Mouse (Mus musculus) forebrain, embryonic 13.5 days (tissue): ENCODE results near the gene Ube2s. TPM values are rescaled to one million over a fixed set of nuclear protein-coding genes. Genes with fewer than 3 reads are reported as not detected.
"Not testable (repeated sequence)": the region's sequence is repeated elsewhere in the genome, so short reads cannot be mapped to it uniquely, and the experiment has no call there.

Experiments
- ATAC-seq: fragments of 200-750 bp; cut with Nextera tagmentation; 2 replicates; pipeline ENCODE4 v1.8.0; 2017
- H3K27ac ChIP-seq: fragments of 300-500 bp; sonication (generic); 2 replicates; pipeline ENCODE4 v1.5.1; 2015; ENCODE audit warnings: inconsistent platforms, mild to moderate bottlenecking, moderate library complexity
- H3K27me3 ChIP-seq: fragments of 300-500 bp; sonication (generic); 2 replicates; pipeline ENCODE4 v1.6.1; 2015; ENCODE audit warnings: mild to moderate bottlenecking, inconsistent platforms
- H3K36me3 ChIP-seq: fragments of 300-500 bp; sonication (generic); 2 replicates; pipeline ENCODE4 v1.6.1; 2015; ENCODE audit warnings: mild to moderate bottlenecking, inconsistent platforms; ENCODE audit not compliant: poor library complexity, severe bottlenecking
- H3K4me1 ChIP-seq: fragments of 300-500 bp; sonication (generic); 2 replicates; pipeline ENCODE4 v1.6.1; 2015; ENCODE audit warnings: inconsistent platforms
- H3K4me2 ChIP-seq: fragments of 300-500 bp; sonication (generic); 2 replicates; pipeline ENCODE4 v1.6.1; 2015; ENCODE audit warnings: inconsistent platforms, mild to moderate bottlenecking, moderate library complexity
- H3K4me3 ChIP-seq: fragments of 300-500 bp; sonication (generic); 2 replicates; pipeline ENCODE4 v1.5.1; 2015; ENCODE audit warnings: mild to moderate bottlenecking, inconsistent platforms
- H3K9ac ChIP-seq: fragments of 300-500 bp; sonication (generic); 2 replicates; pipeline ENCODE4 v1.6.1; 2015; ENCODE audit warnings: mild to moderate bottlenecking, inconsistent platforms
- H3K9me3 ChIP-seq: fragments of 300-500 bp; sonication (generic); replicated peaks from 2 replicates; pipeline ENCODE4 v1.6.1; 2016; ENCODE audit warnings: inconsistent platforms
- WGBS: fragments of 180-500 bp; shearing (Covaris S2); methylation state at CpG from one replicate; pipeline ENCODE4 v1.1.7; 2015; 5-methylcytosine and 5-hydroxymethylcytosine counted together
- polyA plus RNA-seq: library from polyadenylated mRNA; unstranded; fragments of >200 nt; fragmentation: Nextera tagmentation; extraction: Ambion mirVana; gene quantifications from 2 replicates; pipeline ENCODE4 v1.2.1, GENCODE M21; 2015

Gene Ube2s
- polyA plus RNA-seq, 1 experiment from 2014 or later, result 454 TPM

DNA sequence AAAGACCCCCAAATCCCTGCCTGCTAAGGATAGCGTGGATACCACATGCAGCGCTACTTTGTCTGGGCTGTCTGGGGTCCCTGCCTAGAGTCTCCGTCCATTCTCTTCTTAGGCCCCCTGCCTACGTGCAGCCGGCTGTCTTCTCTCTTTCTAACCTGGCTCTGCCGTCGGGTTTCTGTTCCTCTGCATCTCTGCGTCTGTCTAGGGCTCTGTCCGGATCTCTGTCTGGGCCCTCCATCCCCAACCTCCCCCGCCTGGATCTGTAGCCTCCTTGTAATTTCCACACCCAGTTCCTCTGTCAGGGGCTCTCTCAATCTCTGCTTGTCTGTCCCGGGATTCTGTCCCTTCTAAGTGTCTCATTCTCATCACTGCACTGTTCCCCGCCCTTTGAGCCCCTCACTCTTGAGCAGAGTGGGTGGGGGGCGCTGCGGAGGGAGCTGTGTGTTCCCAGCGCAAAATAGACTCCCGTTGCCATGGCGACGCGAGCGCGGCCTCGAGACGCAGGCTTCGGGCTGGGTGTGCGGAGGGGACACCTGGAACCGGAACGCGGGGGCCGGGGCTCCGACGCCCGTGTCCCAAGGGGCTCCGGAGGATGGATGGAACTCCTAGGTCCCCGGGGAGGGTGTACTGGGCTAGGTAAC, 31.3 kb upstream of the Ube2s start:
- peak overlapping the region; percentile 57 for H3K4me3 ChIP-seq
- H3K36me3 ChIP-seq, result no peaks in the 10 kb centered on the region
- H3K9me3 ChIP-seq, result peaks cover 4% of the 10 kb centered on the region; the same call in 1 of the 2 replicates
- H3K27ac ChIP-seq, result peak overlapping the region; percentile 63
- peaks cover 32% of the 10 kb centered on the region for H3K4me1 ChIP-seq
- ATAC-seq, result peak; percentile 54
- H3K4me2 ChIP-seq, result peak overlapping the region; percentile 92
- H3K9ac ChIP-seq, result peak overlapping the region; percentile 71
- H3K27me3 ChIP-seq, result peaks cover 45% of the 10 kb centered on the region
- under 1% methylated on average over 34 of the region's 34 CpGs for WGBS

DNA sequence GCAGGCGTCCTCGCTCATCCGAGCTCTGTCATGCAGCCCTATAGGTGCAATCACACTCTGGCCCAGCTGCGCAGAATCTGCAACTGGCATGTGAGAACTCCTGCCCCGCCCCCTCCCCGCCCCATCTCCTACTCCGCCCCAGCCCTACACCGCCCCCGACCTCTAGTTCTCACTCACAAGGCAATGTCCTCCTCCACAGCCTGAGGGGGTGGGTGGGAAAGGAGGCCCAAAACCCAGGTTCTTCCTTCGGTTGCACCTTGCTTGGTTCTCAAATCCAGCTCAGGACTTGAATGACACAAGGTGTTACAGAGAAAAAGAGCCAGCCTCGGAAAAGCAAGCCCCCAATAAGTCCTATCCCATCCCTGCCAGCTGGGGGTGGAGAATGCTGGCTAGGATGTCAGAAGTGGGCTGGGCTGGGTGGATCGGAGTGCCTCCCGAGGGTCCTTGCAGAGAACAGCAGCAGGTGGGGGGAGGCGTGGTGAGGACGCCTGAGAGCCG, 30.3 kb upstream of the Ube2s start:
- Histone ChIP-seq H3K9me3 (peaks cover 4% of the 10 kb centered on the region; the same call in 1 of the 2 replicates), H3K27ac (peak overlapping the region; percentile 45), H3K4me1 (peaks cover 32% of the 10 kb centered on the region), H3K4me3 (peak overlapping the region; percentile 57), H3K36me3 (no peaks in the 10 kb centered on the region), H3K27me3 (peaks cover 49% of the 10 kb centered on the region), H3K4me2 (peak overlapping the region; percentile 92), H3K9ac (peak overlapping the region; percentile 71)
- under 1% methylated on average over 16 of the region's 16 CpGs for WGBS
- peak; percentile 32 for ATAC-seq

DNA sequence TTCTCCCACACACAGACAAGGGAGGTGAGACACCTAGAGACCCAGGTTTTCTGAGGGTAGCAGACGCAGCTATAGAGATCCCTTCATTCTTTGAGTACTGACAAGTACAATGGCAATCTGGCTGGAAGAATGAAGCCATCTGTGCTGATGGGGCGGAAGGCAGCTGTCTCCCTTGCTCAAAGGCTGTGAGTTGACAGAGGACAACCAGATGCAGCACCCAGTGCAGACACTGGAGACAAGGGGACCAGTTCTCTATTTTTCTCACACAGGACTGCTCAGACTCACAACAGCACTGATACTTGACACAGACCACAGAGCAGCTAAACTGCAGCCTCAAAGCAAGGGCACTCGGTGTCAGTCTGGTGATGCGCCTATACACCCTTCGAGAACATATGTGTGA, 29.7 kb upstream of the Ube2s start:
- peak overlapping the region; percentile 37 for H3K9ac ChIP-seq
- H3K4me1 ChIP-seq, result peaks cover 32% of the 10 kb centered on the region
- H3K4me3 ChIP-seq, result peak overlapping the region; percentile 57
- no peak for ATAC-seq
- H3K9me3 ChIP-seq, result peaks cover 3% of the 10 kb centered on the region; the same call in 1 of the 2 replicates
- H3K27me3 ChIP-seq, result peaks cover 51% of the 10 kb centered on the region
- 51% methylated on average over 5 of the region's 5 CpGs for WGBS
- H3K27ac ChIP-seq, result peak overlapping the region; percentile 45
- peak overlapping the region; percentile 92 for H3K4me2 ChIP-seq
- no peaks in the 10 kb centered on the region for H3K36me3 ChIP-seq

DNA sequence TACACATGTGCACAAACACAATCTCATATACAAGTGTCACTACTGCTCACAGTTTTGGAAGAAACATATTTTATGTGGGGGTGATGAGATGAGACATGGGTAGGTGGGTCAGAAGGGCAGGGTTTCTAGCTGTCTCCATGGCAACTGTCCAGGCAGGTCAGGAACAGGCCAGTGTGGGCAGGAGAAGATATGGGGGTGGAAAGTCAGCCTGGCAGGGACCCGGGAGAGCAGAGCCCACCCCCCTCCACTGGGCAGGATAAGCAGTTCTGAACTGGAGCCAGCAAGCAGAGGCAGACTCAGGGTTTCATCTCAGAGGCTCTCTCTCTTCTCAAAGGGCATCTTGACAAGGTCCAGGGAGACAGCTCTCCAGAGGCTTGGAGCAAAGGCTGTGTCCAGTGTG, 25.2 kb upstream of the Ube2s start:
- 0 out of 2 replicates have a peak, but pooled peaks cover 8% of the 10 kb centered on the region for H3K36me3 ChIP-seq
- no peak overlapping the region for H3K4me2 ChIP-seq
- H3K9me3 ChIP-seq, result no peaks in the 10 kb centered on the region
- 20% methylated on average over 1 of the region's 1 CpGs for WGBS
- no peak overlapping the region for H3K27ac ChIP-seq
- no peak overlapping the region for H3K9ac ChIP-seq
- no peak overlapping the region for H3K4me3 ChIP-seq
- H3K27me3 ChIP-seq, result peaks cover 35% of the 10 kb centered on the region
- peaks cover 23% of the 10 kb centered on the region for H3K4me1 ChIP-seq
- ATAC-seq, result no peak

DNA sequence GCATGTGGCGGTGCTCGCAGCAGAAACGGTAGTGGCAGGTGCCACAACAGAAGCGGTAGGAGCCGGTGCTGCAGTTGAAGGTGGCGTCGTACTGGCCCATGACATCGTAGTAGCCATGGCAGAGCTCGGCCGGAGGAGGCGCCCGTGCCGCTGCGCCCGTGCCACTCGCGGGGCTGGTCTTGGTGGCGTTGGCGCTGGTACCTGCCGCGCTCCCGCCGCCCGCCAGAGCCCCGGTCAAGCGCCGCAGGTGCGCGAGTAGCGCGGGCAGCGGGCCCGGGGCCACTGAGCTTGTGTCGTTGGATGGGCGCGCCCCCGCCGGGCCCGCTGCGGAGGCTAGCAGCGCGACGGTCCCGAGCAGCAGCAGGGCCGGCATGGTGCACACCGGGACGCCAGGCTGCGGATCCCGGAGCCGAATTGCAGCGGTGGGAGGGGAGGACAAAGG, 24.0 kb upstream of the Ube2s start:
- Histone ChIP-seq H3K36me3 (0 out of 2 replicates have a peak, but pooled peaks cover 12% of the 10 kb centered on the region), H3K4me2 (peak overlapping the region; percentile 76), H3K27ac (peak overlapping the region; percentile 72), H3K9ac (peak overlapping the region; percentile 76), H3K4me3 (peak overlapping the region; percentile 51), H3K4me1 (peaks cover 11% of the 10 kb centered on the region), H3K27me3 (peaks cover 30% of the 10 kb centered on the region), H3K9me3 (no peaks in the 10 kb centered on the region)
- ATAC-seq, result peak; percentile 92
- under 1% methylated on average over 47 of the region's 51 CpGs for WGBS

DNA sequence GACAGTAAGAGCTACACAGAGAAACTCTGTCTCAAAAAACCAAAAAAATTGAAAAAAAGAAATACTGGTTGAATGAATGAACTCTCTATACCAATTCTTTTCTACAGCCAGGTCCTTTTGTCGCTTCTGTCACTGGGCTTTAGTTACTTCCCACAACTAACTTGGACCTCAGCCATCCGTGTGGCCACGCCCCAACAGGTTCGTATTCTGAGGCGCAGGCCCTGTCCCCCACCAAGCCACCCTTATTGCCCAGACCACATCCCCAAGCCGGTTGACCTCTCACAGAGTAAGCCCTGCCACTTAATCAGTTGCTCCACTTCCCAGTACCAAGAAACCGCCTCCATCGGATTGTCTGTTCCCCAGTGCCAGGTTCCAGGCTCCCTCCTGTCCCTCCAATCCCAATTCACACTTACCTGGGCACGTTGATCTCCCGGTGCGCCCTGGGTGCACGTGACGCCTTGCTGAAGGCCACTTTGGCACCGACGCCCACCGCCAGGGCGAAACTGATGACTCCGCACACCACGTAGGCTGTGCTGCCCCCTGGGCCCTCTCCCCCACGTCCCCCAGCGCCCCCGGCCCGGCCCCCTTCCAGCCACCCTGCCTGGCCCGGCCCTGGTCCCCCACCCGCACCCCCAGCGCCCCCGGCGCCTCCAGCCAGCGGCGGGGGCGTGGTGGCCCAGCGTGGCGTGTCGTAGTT, 23.4 kb upstream of the Ube2s start:
- H3K36me3 ChIP-seq, result 0 out of 2 replicates have a peak, but pooled peaks cover 12% of the 10 kb centered on the region
- peak overlapping the region; percentile 76 for H3K9ac ChIP-seq
- peak; percentile 16; the same call in 1 of the 2 replicates for ATAC-seq
- H3K4me2 ChIP-seq, result peak overlapping the region; percentile 76
- H3K4me3 ChIP-seq, result peak overlapping the region; percentile 51
- H3K27ac ChIP-seq, result peak overlapping the region; percentile 72
- H3K9me3 ChIP-seq, result no peaks in the 10 kb centered on the region
- WGBS, result 4% methylated on average over 34 of the region's 34 CpGs
- peaks cover 32% of the 10 kb centered on the region for H3K27me3 ChIP-seq
- peaks cover 11% of the 10 kb centered on the region for H3K4me1 ChIP-seq

DNA sequence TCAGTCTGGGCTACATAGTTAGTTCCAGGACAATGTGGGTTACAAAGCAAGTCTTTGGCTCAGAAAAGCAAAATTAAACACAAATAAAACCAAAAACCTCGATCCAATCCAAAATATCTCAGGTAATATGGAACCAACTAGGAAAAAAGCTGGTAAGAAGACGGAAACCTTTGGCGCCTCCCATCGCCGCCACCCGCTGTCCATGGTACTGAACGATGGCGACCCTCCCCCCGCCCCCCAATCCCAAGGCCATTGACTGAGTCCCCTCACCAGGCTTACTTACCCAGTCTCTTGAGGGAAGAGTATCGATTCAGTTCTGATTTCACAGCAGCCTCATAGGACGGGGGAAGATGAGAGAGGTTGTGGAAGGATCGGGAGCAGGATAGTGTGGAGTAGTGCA, 18.1 kb upstream of the Ube2s start:
- Histone ChIP-seq H3K4me2 (no peak overlapping the region), H3K9me3 (no peaks in the 10 kb centered on the region), H3K9ac (no peak overlapping the region), H3K27ac (no peak overlapping the region), H3K4me3 (no peak overlapping the region), H3K36me3 (peaks cover 35% of the 10 kb centered on the region), H3K4me1 (peaks cover 4% of the 10 kb centered on the region), H3K27me3 (peaks cover 35% of the 10 kb centered on the region)
- no peak for ATAC-seq
- 10% methylated on average over 12 of the region's 12 CpGs for WGBS

DNA sequence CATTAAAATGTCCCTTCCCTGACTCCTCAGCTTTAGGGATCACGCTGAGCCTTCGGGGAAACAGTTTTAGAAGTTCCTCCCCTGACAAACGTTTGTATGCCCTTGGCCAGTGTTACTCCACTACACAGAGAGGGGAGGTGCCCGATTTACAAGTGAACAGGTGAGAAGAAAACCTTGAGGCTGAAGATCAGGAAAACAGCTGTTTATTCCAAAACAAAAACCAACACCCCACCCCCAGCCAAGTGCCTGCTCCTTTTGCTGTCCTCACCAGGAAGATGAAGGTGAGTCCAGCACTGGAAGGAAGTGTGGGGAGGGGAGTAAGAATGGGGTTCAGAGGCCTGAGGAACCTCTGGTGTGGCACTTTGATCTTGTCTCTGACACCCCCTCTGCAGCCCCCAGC, 13.0 kb upstream of the Ube2s start:
- Histone ChIP-seq H3K9ac (no peak overlapping the region), H3K4me1 (no peaks in the 10 kb centered on the region), H3K4me3 (no peak overlapping the region), H3K4me2 (no peak overlapping the region), H3K36me3 (peaks cover 22% of the 10 kb centered on the region), H3K9me3 (no peaks in the 10 kb centered on the region), H3K27me3 (peaks cover 17% of the 10 kb centered on the region; the same call in 1 of the 2 replicates), H3K27ac (no peak overlapping the region)
- no peak for ATAC-seq
- 64% methylated on average over 4 of the region's 4 CpGs for WGBS

DNA sequence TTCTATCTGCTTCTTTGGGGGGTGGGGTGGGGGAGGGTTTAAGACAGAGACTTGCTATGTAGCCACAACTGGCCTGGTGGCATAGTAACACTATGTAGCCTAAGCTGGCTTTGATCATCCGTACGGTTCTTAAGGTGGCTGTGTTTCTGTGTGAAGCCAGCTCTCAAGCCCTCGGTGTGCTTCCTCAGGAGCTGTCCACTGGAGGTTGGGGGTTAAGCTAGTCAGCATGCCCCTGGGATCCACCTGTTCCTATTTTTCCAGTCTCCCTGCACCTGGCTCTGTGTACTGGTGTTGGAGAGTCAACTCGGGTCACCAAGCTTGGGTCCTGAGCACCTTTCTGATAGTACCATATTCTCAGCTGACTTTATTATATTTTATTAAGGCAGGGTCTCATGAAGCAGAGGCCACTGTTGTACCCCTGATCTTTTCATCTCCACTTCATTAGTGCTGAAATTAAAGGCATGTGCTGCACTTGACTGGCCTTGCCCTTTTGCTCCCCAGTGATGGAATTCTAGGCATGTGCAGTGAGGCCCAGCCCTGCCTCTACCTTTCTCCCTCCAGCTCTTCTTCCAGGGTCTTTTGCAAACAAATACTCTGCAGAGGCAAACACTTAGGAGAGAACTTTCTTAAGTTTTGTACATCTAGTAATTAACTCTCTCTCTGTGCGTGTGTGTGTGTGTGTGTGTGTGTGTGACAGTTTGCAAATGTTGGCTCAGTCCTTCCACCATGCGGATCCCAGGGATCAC, 9.9 kb upstream of the Ube2s start:
- H3K4me3 ChIP-seq, result no peak overlapping the region
- H3K4me1 ChIP-seq, result no peaks in the 10 kb centered on the region
- no peak overlapping the region for H3K4me2 ChIP-seq
- no peak for ATAC-seq
- 0 out of 2 replicates have a peak, but pooled peaks cover 8% of the 10 kb centered on the region for H3K27me3 ChIP-seq
- no peaks in the 10 kb centered on the region for H3K9me3 ChIP-seq
- no peak overlapping the region for H3K9ac ChIP-seq
- 81% methylated on average over 6 of the region's 6 CpGs for WGBS
- no peak overlapping the region for H3K27ac ChIP-seq
- H3K36me3 ChIP-seq, result no peaks in the 10 kb centered on the region

DNA sequence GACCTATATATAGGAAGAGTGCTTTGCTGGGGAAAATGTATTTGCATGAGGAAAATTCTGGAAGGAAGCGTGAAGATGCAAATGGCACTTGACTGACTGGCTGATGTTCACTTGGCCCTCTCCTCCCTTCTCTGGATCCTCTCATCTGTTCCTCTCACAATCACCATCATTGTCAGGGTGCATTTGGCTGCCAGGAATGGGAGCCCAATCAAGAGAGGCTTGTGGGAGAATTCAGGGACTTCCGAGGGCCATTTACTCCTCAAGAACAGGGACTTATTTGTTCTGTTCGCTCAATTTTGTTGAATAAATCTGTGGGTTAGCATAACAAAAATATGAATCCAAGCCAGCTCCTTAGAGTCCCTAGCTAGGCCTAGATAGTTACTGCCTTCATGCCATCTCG, 9.3 kb upstream of the Ube2s start:
- Histone ChIP-seq H3K36me3 (no peaks in the 10 kb centered on the region), H3K9me3 (no peaks in the 10 kb centered on the region), H3K27ac (no peak overlapping the region), H3K27me3 (0 out of 2 replicates have a peak, but pooled peaks cover 6% of the 10 kb centered on the region), H3K4me2 (no peak overlapping the region), H3K4me3 (no peak overlapping the region), H3K4me1 (no peaks in the 10 kb centered on the region), H3K9ac (no peak overlapping the region)
- 74% methylated on average over 4 of the region's 4 CpGs for WGBS
- ATAC-seq, result no peak

DNA sequence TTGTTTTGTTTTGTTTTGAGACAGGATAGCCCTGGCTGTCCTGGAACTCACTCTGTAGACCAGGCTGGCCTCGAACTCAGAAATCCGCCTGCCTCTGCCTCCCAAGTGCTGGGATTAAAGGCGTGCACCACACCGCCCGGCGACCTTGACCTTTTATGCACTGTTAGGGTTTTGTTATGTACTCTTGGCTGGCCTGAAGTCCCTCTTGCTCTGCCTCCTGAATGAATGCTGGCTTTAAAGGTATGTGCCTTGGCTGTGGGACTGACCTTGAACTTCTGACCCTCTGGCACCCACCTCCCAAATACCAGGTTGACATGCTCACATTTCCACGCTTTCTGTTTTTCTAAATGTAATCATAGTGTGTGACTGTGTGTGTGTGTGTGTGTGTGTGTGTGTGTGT, 8.5 kb upstream of the Ube2s start:
- not testable (repeated sequence) for H3K4me2 ChIP-seq, ATAC-seq, H3K9ac ChIP-seq, H3K9me3 ChIP-seq, H3K4me3 ChIP-seq, H3K27me3 ChIP-seq, H3K27ac ChIP-seq, H3K4me1 ChIP-seq, H3K36me3 ChIP-seq
- WGBS, result 94% methylated on average over 7 of the region's 7 CpGs

DNA sequence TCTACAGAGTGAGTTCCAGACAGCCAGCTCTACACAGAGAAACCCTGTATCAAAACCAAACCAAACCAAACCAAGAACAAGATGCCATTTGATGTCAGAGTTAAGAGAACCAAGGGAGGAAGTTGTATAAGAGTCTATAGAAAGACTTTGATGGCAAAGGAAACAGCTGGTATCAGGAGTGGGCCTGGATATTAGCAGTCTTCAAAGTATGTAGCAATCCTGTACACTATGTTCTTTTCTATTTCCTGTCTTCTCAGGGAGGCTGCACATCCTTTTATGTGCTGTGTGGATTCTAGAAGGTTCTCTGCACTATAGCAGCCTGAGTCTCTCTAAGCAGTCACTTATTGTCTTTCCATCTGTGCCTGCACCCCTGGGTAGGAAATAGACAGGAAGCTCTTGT, 4.2 kb upstream of the Ube2s start:
- Histone ChIP-seq H3K4me2 (no peak overlapping the region), H3K27me3 (no peaks in the 10 kb centered on the region), H3K36me3 (no peaks in the 10 kb centered on the region), H3K9me3 (no peaks in the 10 kb centered on the region), H3K4me3 (no peak overlapping the region), H3K9ac (no peak overlapping the region), H3K27ac (no peak overlapping the region), H3K4me1 (peaks cover 8% of the 10 kb centered on the region)
- ATAC-seq, result no peak
